Mouse (Mus musculus) T-helper 17 cell (primary cell): Measurements from ENCODE around the gene B9d1.

Experiments used
- in situ Hi-C, 2 experiments: fragments of 300-600 bp; cut with MboI, MseI; formaldehyde crosslinking; loops; 1 replicate in 1 of 2; 2 replicates in 1 of 2; pipeline ENCODE4 v1.15.1; 2025; ENCODE audit warnings: high pct_unique_total_duplicates in 2 of 2

The B9d1 gene

GRCm38 (mm10) chr11:61540642-61541041, 35.7 kb downstream of the B9d1 start:
- in situ Hi-C loops = no loop called here

- in situ Hi-C loops = no loop called here
Measured at GRCm38 (mm10) chr11:61541106-61541505, 36.2 kb downstream of the B9d1 start.

GRCm38 (mm10) chr11:61545586-61545985, 40.6 kb downstream of the B9d1 start:
- in situ Hi-C loops = loop anchor here in 1 of 2 experiments (5.0 kb wide), 1 partner anchor 172 kb away; no protein-coding TSS in a partner anchor

GRCm38 (mm10) chr11:61546452-61546851, 41.5 kb downstream of the B9d1 start:
- in situ Hi-C loops = loop anchor here in 1 of 2 experiments (5.0 kb wide), 1 partner anchor 171 kb away; no protein-coding TSS in a partner anchor

GRCm38 (mm10) chr11:61547710-61548109, 42.8 kb downstream of the B9d1 start:
- in situ Hi-C loops = loop anchor here in 1 of 2 experiments (5.0 kb wide), 1 partner anchor 170 kb away; no protein-coding TSS in a partner anchor

GRCm38 (mm10) chr11:61550631-61551030, 45.7 kb downstream of the B9d1 start:
- in situ Hi-C loops = no loop called here

GRCm38 (mm10) chr11:61553015-61553754, 48.2 kb downstream of the B9d1 start:
- in situ Hi-C loops = no loop called here

- in situ Hi-C loops = no loop called here
Measured at GRCm38 (mm10) chr11:61559572-61559971, 54.6 kb downstream of the B9d1 start.

- in situ Hi-C loops = no loop called here
Measured at GRCm38 (mm10) chr11:61562421-61562820, 57.5 kb downstream of the B9d1 start.
